Mouse (Mus musculus) hindlimb bud, embryonic 11.5 days (tissue): Measurements from ENCODE around the gene Kcne2.

Experiments used
- DNase-seq: peaks from one replicate; pipeline ENCODE4 v3.0.0-alpha.2; 2012; ENCODE audit warnings: low read depth, low spot score; ENCODE audit errors: extremely low spot score

Kcne2 gene

DNA sequence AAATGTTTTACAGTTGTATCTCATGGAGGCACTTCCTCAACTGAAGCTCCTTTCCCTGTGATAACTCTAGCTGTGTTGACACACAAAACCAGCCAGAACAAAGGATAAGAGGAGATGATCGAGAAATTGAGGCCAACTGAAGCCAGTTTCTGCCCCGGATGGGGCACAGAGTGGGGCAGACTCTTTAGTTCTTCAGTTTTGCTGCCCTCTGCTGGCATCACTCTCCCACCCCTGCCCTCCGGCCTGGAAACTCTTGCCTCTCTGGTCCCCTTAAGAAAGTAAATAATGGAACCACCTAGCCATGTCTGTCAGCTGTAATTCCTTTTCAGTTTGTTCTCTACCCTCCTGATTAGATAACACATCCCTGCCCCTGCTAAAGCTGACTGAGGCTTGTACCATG is 15.8 kb downstream of the Kcne2 start:
- no peak for DNase-seq

DNA sequence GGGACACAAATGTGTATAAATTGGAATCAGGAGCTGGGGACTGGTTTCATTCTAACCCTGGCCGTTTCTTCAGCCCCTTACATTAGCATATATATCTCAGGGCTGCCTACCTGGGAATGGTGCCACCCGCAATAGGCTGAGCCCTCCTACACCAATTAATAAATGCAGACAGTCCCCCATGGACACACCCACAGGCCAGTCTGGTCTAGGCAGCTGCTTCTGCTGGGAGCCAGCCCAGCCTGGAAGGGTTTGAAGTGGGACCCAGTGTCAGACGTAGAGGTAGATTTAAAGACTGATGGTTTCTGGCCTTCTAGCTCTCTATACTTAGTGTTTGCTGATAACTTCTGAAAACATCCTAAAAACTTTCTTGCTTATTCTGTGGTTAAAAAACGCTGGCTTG is 16.9 kb downstream of the Kcne2 start:
- DNase-seq = no peak

DNA sequence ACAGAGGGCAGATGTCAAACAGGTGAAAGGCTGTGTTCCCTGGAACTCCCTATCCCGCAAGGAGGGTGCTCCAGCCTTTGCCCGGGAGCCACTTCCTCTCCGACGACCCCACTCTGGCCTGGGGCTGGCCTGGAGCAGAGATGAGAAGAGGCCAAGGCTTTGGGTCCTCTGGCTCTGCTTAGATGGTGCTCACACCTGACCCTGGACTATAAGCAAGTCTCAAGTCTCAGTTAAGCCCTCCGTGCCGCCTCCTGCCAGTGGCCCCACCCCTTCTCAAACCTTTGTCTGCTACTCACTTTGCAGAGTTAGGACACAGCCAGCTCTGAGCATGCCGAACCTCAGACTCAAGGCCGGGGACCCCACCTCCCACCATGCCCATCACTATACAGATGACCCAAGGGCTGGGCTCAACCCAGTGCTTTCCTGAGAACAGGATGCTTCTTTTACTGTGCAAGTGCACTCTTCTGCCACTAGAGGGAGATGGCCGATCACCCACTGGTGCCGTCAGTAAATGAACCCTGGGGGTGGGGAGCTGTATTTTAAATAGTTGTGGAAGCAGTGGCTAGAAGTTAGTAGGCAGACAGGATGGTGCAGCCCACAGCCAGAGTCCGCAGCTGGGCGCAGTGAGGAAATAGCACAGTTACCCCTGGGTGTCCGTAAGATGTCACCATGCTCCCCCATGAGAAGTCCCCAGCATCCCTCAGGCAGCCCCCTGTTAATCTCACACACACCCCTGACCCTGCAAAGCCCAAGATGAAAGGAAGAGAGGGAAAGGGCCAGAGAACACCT is 22.0 kb downstream of the Kcne2 start:
- no peak for DNase-seq

DNA sequence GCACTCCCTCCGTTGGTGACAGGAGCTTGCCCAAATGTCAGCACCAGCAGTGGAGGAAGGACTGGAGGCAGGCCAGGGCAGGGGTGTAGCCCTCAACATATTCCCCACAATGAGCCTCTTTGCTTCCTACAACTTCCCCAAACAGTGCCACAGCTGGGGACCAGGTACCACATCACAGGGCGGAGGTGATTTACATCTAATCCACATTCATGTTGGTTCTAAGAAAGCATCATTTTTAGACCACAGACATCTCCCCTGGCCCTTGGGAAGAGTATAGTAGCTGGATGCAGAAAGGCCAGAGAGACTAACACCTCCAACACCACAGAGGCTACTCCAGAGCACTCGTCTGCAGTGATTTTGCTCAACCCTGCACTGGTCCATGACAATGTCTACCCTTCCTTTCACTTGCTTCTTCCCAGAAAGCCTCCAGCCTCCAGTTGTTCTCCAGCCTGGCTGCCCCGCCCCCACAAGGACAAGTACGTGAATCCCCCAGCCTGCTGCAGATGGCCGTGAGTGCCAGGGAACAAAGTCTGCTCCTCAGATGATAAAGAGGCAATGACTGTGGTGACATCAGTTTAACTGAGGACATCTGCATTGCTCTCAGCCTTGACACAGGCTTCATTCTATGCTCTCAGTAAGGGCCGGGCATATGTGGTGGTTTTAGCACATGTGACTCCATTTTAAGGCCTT is 24.0 kb downstream of the Kcne2 start:
- DNase-seq = no peak

DNA sequence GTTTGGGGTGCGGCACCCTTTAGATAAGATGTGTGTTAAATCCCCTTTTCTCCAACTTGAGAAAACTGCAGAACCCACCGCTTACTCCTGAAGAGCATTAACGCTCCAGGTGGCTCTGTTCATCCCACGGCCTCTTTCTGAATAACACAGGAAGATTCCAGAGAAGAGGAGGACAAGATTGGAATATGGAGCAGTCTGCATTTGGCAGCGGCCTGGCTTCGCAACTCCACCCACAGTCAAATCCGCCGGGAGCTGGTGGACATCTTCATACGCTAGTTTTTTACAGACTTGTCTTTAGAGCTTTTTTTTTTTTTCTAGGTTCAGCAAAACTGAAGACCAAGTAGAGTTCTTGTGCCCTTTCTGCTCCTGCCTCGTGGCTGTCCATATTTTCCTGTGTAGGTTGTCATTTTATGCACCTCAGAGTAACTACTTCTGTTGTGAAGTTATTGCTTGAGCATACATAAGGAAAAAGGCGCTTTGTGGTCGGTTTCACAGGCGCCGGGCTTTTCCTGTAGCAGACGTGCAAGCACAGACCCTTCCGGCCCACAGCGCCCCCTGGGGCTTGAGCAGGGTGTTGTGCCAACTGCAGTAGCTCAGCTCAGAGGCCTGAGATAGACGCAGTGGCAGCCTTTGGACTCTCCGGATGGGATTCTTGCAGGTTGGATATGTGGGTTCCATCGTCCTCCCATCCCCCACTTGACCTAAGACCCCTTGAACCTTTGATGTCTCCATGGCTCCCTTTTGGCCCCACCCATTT is 27.3 kb downstream of the Kcne2 start:
- DNase-seq = no peak

DNA sequence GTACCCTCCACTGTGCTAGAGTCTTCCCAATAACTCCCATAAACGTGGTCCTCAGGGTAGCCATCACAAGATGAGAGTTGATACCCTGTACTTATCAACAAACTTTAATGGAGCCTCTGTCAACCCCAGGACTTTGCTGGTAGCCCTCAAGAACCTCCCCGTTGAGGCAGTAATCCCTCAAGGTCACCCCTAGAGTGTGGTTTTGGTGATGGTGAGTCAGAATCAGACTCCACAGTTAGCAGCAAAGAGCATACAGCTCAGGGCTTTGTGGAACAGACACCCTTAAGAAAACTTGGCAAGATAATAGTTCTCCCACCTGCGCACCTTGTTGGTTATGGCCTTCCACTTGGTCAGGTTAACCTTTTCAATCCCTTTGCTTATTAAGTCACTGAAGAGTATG is 28.2 kb downstream of the Kcne2 start:
- no peak for DNase-seq

DNA sequence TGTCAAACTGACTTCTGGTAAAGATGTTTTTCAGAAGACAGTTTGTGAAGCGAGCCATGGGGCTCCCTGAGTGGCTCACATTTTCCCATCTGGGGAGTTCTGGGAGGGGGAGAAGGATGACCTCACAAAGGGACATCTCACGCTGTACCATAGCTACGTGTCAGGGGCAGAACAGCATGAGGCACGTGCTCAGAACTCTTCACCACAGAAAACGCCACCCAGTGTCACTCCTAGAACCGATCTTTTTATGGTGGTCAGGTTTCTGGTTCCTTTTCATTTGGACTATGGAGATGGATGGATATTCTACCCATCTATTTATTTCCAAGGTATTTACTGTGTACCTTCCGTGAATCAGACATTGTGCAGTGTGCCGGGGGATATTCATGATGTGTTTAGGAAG is 29.2 kb downstream of the Kcne2 start, which contains the start of gene Fam243:
Gene Fam243 (minus strand): TSS at position 101 of the 400 bp plus-strand sequence.
- DNase-seq = no peak

DNA sequence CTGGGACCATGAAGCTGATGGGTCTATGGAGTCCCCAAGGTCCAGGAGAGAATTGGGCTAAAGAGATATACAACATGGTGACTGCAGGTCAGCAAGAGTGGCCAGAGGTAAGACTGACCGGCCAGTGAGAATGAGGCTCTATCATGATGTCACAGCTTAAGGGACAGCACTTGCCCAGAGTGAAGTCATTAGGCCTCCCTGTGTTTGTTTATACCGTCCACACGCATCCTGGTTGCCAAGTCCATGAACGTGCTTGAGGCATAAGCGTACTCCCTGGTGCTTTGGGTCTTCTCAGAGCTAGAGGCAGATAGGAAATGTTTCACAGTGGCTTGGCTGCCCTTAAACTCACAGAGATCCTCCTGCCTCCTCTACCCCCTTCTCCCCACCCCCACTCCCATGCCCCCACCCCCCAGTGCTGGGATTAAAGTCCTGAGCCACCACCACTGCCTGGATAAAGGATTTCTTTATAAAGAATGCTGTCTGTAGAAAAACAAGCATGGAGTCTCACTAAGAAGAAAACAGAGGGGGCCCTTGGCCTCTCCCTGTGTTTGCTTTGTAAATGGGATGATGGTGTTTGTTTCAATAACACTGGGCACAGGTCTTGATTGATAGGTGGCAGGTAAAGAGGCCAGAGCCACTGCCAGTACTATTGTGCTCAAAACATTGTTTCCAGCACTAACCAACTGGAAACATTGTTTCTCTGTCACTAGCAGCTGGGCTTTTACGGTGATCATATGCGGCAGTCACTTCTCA is 32.3 kb downstream of the Kcne2 start:
- no peak for DNase-seq

DNA sequence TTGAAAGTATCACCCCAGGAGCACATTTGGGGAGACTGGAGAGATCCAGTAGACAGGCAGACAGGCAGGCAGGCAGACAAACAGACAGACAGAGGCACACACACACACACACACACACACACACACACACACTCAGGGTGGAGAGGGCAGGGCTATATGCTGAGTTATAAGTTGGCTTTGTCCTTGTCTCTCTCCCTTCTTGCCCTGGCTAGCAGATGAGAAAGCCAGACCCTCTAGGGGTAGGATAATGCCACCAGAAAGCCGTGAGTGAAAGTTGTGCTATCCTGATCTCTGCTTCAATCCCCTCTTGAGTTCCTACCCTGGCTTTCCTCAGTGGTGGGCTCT is 32.8 kb downstream of the Kcne2 start:
- no peak for DNase-seq

DNA sequence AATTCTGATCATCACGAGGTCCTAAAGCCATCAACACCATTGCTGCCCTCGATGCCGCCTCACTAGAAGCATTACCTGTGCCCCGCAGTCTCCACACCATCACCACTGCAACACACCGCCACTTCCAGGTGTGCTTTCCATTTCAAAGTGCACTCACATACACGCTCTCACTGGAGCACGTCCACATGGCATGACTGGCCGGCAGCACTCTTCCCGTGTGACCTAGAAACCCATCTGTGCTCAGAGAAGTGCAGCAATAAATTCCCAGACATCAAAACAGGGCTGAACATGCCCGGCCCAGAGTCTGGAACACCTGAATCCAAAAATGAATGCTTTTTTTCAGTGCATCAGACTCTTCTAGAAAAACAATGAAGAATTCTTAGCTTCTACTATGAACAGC is 35.7 kb downstream of the Kcne2 start:
- DNase-seq = no peak

DNA sequence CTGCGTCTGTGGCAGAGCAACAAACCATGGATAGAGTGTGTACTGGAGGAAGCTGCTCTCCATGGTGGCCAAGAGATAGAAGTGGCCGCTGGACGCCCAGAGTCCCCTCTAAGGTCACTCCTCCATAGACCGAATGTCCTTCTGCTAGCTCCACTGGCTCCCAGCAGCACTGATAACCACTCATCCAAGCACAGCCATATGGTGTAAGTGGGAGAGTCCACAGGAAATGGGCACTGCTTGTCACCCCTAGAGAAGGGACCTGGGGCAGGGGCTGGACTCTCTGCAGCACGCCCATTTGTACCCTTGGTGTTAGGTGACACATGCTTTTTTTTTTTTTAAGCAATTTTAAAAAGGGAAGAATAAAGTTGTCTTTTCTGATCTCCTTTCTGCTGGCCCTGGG is 38.8 kb downstream of the Kcne2 start:
- DNase-seq = no peak

DNA sequence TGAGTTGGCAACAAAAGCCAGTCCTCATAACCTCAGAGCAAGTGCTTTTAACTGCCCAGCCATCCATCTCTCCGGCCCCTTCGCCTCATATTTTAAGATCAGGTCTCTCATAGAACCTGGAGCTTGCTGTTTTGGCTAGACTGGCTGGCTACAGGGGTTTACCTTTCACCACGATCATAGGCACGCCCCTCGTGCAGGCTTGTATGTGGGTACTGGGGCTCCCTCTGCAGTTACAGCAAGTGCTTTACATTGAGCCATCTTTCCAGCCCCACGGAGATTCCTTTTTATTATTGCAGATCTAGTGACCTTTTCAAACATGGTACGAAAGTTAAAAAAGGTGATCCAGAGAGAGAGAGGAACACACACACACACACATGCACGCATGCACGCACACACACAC is 42.4 kb downstream of the Kcne2 start:
- DNase-seq = no peak

DNA sequence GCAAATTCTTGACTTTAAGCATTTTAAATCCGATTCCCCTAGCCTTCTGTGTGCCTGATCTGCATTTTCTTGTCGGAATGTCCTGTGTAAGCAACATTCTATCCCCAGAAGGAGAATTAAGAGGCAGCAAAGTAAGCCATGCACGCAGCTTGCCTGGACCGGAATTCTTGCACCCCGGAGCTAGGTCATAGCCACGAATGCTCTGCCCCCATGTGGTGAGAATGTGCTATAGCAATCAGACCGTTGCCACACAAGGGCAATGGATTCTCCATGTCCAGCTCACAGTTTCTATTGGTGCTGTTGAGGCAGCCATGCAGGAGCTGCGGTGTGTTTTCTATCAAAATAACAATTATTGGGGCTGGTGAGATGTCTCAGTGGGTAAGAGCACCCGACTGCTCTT is 44.1 kb downstream of the Kcne2 start:
- peak; percentile 82 for DNase-seq

DNA sequence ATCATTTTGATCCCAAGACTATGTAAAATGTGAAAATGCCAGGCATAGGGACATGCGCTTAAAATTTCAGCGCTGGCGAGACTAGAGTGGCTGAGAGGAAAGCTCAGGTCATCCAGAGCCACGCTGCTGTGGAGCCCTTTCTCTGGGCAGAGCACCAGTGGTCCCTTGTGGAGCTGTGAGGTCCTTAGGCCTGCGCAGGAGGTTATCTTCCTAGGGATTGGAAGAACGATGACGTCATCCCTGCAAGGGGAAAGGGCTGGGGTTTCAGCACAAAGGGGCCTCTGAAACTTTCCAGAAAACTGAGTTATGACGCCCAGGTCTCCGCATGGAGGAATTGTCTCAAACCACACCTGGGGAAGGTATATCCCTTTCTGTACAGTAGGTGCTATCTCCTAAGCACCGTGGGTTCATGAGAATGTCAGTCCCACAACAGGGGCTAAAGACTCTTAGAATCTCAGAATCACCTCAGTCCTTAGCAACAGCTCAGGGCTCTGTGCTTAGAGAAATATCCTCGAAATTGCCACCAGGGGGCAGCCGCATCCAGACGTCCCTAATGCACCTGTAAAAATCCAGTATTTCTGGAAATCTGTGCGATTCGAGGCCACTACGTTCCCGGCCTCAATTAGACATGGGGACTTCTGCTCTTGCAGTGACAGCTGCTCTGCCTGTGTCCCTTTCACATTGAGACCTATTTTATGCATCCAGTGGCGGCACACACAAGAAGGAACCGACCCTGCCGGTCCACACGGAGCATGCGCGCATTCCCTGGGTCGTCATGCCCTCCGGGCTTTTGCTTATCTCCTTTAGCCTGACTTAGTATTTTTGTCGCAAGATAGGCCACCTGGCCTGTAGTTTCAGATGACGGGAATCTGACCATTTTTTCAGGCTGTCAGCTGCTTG is 48.7 kb downstream of the Kcne2 start:
- DNase-seq = peak; percentile 66

DNA sequence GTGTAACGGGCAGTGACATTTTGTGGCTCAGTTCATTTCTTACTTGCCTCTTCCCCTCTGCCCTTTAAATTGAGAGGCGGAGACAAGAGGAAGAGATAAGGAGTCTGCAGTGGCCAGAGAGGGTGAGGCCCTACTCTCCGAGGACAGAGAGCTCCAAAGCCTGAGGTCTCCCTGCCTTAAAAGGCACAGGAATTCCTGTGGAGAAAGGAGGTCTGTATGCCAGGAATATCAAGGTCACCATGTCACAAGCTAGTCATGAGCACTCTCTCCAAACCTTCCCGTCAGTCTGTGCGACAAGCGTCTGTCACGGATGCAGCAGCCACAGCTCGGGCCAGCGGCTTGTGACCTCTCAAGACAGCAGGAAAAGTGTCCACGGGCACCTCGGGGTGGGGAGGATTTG is 53.0 kb downstream of the Kcne2 start:
- no peak for DNase-seq

DNA sequence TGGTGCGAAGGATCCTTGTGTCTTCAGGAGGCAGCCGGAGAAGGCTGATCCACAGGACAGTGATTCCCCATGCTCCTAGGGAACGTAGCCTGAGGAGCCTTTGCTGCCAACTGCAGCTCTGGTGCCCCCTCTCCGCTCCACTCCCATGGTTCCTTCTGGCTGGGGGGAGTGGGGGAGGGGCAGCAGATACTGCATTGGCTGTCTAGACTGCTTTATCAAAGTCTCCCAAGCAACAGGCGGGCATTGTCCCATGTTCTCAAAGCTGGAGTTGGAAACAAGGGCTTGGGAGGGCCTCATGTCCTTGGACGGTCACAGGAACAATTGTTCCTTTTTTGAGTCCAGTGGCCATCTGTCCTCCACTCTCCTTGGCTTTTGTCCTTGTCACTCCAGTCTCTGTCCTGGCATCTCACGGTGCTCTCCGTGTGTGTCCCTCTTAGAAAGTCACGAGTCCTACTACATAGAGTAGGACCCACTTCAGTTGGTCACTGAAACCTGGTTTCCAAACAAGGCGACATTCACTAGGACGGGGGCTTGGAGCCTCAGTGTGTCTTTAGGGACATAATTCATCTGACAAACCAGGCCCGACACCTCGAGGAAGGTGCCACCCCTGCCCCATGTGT is 54.2 kb downstream of the Kcne2 start:
- no peak for DNase-seq
